Mouse (Mus musculus): Measurements from ENCODE around the gene Dph6.

Gene Dph6

GRCm38 (mm10) chr2:114540416-114540815 is 114.3 kb downstream of the Dph6 start:
- no peak for DNase-seq (ENCODE audit: low read depth)

- no peak for DNase-seq (ENCODE audit: low read depth)
These were observed 118.7 kb downstream of the Dph6 start for GRCm38 (mm10) chr2:114536032-114536431.

GRCm38 (mm10) chr2:114531010-114531756 is 123.6 kb downstream of the Dph6 start:
- no peak for DNase-seq (ENCODE audit: low read depth)

DNA sequence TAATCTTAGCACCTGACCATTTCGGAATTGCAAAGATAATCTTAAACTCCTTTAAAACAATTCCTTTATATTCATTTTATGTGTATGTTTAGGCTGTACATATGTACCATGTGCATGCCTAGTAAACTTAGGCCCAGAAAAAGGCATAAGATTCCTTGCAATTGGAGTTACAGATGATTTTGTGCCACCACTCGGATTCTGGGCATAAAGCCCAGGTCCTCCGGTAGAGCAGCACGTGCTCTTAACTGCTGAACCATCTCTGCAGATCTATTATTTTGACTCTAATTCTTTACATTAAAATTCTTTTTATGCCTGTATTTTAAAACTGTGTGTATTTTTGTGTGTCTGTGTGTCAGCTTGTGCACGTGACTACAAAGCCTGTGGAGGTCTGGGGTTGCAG is 134.3 kb downstream of the Dph6 start:
- DNase-seq (ENCODE audit: low read depth), result no peak

DNA sequence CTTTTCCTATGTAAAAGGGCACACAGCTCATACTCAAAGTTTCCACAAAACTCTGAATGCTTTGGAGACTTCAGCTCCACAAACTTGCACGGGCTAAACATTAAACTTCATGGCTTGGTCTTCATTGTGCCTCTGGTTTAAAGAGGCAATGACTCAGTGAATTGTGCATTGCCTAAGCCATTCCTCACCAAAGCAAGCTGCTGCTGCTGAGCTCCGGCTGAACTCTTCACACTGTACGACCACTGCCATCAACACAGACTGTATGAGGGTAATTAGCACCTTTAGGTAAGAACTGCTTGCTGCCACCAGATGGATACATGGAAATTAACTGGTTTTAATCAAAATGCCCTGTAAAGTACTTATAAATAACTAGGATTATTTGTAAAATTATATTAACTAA is 134.9 kb downstream of the Dph6 start:
- no peak for DNase-seq (ENCODE audit: low read depth)

GRCm38 (mm10) chr2:114492398-114492797 is 162.4 kb downstream of the Dph6 start:
- DNase-seq (ENCODE audit: low read depth), result no peak

GRCm38 (mm10) chr2:114491907-114492306 is 162.9 kb downstream of the Dph6 start:
- peak; percentile 8 for DNase-seq (ENCODE audit: low read depth)

DNA sequence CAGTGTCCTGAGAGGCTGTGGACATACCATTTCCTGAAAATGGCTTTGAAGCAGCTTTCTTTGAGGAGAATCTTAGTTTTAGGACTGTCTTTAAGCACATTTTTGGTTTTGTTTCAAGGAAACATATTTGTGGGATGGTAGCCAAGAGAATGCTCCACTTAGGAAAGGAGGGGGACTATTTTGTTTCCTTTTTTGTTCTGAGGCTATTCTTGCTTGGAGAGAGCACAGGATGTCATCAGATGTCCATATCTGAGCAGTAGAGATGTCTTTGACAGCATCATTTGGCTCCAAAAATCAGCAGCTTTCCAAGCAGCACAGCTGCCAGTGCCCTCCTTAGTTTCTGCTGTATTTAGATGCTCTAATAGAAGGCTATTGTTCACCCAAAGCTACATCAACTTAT is 167.8 kb downstream of the Dph6 start:
- no peak for DNase-seq (ENCODE audit: low read depth)
